16 mouse cellular contexts compared by ENCODE assay signal in genomic region chr15:62222731-62223130, GRCm38 (mm10).
DNase-seq lines count a peak whose midpoint lies in the region; ATAC-seq and TF ChIP-seq lines count a peak whose summit lies in the region.
"Had no signal": no experiment of that assay in that cellular context is flagged by ENCODE, and none has a peak within 500 bp of the region (broad histone marks: within the 10 kb centered on the region; RNA-seq: fewer than 3 reads in every experiment).

No protein-coding gene starts in this region.

- peak overlapping the region; percentile 10; the same call in 1 of the 2 replicates for H3K27ac ChIP-seq in liver, adult 2 months (replicated peaks; ENCODE audit: insufficient read depth, low read depth, low read length)
- H3K27ac ChIP-seq in midbrain, embryonic 15.5 days: no peak overlapping the region
- no peak overlapping the region for H3K27ac ChIP-seq in hindbrain, embryonic 12.5 days
- H3K27ac ChIP-seq: embryonic facial prominence, embryonic 12.5 days; layer of hippocampus, adult 2 months; stomach, embryonic 15.5 days had no signal

- H3K27me3 ChIP-seq in liver, adult 2 months (ENCODE audit: control insufficient read depth, insufficient read depth, low read length): no peaks in the 10 kb centered on the region
- no peaks in the 10 kb centered on the region for H3K27me3 ChIP-seq in erythroblast, embryonic 14.5 days (ENCODE audit: control insufficient read depth)
- H3K27me3 ChIP-seq in midbrain, embryonic 15.5 days (replicated peaks): no peaks in the 10 kb centered on the region
- H3K27me3 ChIP-seq in hindbrain, embryonic 12.5 days: no peaks in the 10 kb centered on the region
- H3K27me3 ChIP-seq: embryonic facial prominence, embryonic 12.5 days; stomach, embryonic 15.5 days had no signal

- H3K36me3 ChIP-seq in liver, adult 2 months (ENCODE audit: control insufficient read depth, insufficient read depth, low read length): no peaks in the 10 kb centered on the region
- H3K36me3 ChIP-seq in erythroblast, embryonic 14.5 days (ENCODE audit: control insufficient read depth): peaks cover 25% of the 10 kb centered on the region
- H3K36me3 ChIP-seq in midbrain, embryonic 15.5 days (replicated peaks): no peaks in the 10 kb centered on the region
- no peaks in the 10 kb centered on the region for H3K36me3 ChIP-seq in hindbrain, embryonic 12.5 days
- H3K36me3 ChIP-seq: embryonic facial prominence, embryonic 12.5 days; stomach, embryonic 15.5 days had no signal

- H3K79me2 ChIP-seq in liver, adult 2 months (ENCODE audit: control insufficient read depth, insufficient read depth, low read length): 0 out of 2 replicates have a peak, but pooled peaks cover 2% of the 10 kb centered on the region

- WGBS in liver, adult 2 months: 31% methylated on average over 5 of the region's 5 CpGs
- WGBS in midbrain, embryonic 15.5 days: 84% methylated on average over 5 of the region's 5 CpGs
- WGBS in hindbrain, embryonic 12.5 days: 87% methylated on average over 5 of the region's 5 CpGs

- H3K4me3 ChIP-seq in liver, adult 2 months (ENCODE audit: insufficient read depth, low read depth, low read length): no peak overlapping the region
- peak overlapping the region; percentile 47 for H3K4me3 ChIP-seq in erythroblast, embryonic 14.5 days (replicated peaks)
- no peak overlapping the region for H3K4me3 ChIP-seq in midbrain, embryonic 15.5 days
- H3K4me3 ChIP-seq in hindbrain, embryonic 12.5 days: no peak overlapping the region
- H3K4me3 ChIP-seq: embryonic facial prominence, embryonic 12.5 days; layer of hippocampus, adult 2 months; stomach, embryonic 15.5 days had no signal

- peak; percentile 84 for DNase-seq in liver, adult 2 months (ENCODE audit: extremely low read depth, low read depth, low spot score)
- no peak for DNase-seq in liver
- DNase-seq in R1 (ENCODE audit: low read depth, low spot score): peak; percentile 29
- DNase-seq in right cerebral cortex, postnatal 4 days: no peak
- DNase-seq: cerebellum, postnatal 14 days; forebrain, postnatal 0 days; gastrocnemius, postnatal 14 days; kidney, adult 9 months had no signal

- ATAC-seq in megakaryocyte-erythroid progenitor cell, adult 5-6 weeks (replicated peaks; ENCODE audit: low FRiP score, low TSS enrichment, poor library complexity, severe bottlenecking): peak; percentile 16
- no peak for ATAC-seq in midbrain, embryonic 15.5 days (replicated peaks)
- no peak for ATAC-seq in hindbrain, embryonic 12.5 days (ENCODE audit: low FRiP score)
- ATAC-seq: forebrain, postnatal 0 days; hindbrain, embryonic 16.5 days had no signal

- H3K9ac ChIP-seq in liver, adult 2 months (ENCODE audit: low read depth, low read length): no peak overlapping the region
- no peak overlapping the region for H3K9ac ChIP-seq in midbrain, embryonic 15.5 days
- H3K9ac ChIP-seq in hindbrain, embryonic 12.5 days: no peak overlapping the region
- H3K9ac ChIP-seq: embryonic facial prominence, embryonic 12.5 days; forebrain, postnatal 0 days; stomach, embryonic 15.5 days had no signal

- no peak overlapping the region for H3K4me2 ChIP-seq in midbrain, embryonic 15.5 days
- H3K4me2 ChIP-seq in hindbrain, embryonic 12.5 days (replicated peaks): no peak overlapping the region
- H3K4me2 ChIP-seq: embryonic facial prominence, embryonic 12.5 days; stomach, embryonic 15.5 days had no signal

- H3K9me3 ChIP-seq in erythroblast, embryonic 14.5 days (ENCODE audit: control insufficient read depth, low read length): peaks cover 17% of the 10 kb centered on the region
- H3K9me3 ChIP-seq in midbrain, embryonic 15.5 days: no peaks in the 10 kb centered on the region
- no peaks in the 10 kb centered on the region for H3K9me3 ChIP-seq in hindbrain, embryonic 12.5 days (replicated peaks)
- H3K9me3 ChIP-seq: embryonic facial prominence, embryonic 12.5 days; stomach, embryonic 15.5 days had no signal

- no peak for TF ChIP-seq CTCF in liver, adult 2 months (IDR thresholded peaks at IDR 0.05; ENCODE audit: low read depth, low read length)

- H3K4me1 ChIP-seq in liver, adult 2 months (ENCODE audit: control insufficient read depth, insufficient read depth, low read length): peaks cover 9% of the 10 kb centered on the region; the same call in 1 of the 2 replicates
- H3K4me1 ChIP-seq in erythroblast, embryonic 14.5 days (ENCODE audit: control insufficient read depth): peaks cover 75% of the 10 kb centered on the region
- no peaks in the 10 kb centered on the region for H3K4me1 ChIP-seq in midbrain, embryonic 15.5 days
- H3K4me1 ChIP-seq in hindbrain, embryonic 12.5 days: no peaks in the 10 kb centered on the region
- H3K4me1 ChIP-seq: embryonic facial prominence, embryonic 12.5 days; stomach, embryonic 15.5 days had no signal

- TF ChIP-seq POLR2A in liver, adult 2 months (IDR thresholded peaks at IDR 0.05; ENCODE audit: extremely low read depth, insufficient read depth, low read length): no peak

Comparison
In these comparisons a context has a peak if more than half of its experiments do, and no peak if none do; other contexts are left out.
1. DNase-seq: peak in liver, adult 2 months (single experiment) and R1 (single experiment); none in liver (single experiment) and right cerebral cortex, postnatal 4 days (single experiment).